Mouse (Mus musculus) cerebellum, adult (tissue): Measurements from ENCODE around the gene Evpl.

Experiments
- ATAC-seq: cut with Nextera tagmentation; 2 replicates; pipeline ENCODE4 v1.9.2; 2017; ENCODE audit warnings: mild to moderate bottlenecking, moderate library complexity, mixed read lengths; ENCODE audit not compliant: insufficient number of reproducible peaks, low FRiP score, low TSS enrichment

Evpl gene

DNA sequence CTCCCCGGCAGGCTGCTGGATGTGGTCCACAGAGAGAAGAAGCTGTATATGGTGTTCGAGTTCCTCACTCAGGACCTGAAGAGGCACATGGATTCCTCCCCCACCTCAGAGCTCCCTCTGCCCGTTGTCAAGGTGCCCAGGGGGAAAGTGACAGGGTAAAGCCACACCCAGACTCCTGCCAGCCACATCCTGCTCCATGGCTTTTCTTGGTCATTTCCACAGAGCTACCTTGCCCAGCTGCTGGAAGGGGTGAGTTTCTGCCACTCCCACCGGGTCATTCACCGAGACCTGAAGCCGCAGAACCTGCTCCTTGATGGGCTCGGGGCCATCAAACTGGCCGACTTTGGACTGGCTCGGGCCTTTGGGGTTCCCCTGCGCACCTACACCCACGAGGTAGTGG, 21.3 kb downstream of the Evpl start:
- ATAC-seq: no peak

DNA sequence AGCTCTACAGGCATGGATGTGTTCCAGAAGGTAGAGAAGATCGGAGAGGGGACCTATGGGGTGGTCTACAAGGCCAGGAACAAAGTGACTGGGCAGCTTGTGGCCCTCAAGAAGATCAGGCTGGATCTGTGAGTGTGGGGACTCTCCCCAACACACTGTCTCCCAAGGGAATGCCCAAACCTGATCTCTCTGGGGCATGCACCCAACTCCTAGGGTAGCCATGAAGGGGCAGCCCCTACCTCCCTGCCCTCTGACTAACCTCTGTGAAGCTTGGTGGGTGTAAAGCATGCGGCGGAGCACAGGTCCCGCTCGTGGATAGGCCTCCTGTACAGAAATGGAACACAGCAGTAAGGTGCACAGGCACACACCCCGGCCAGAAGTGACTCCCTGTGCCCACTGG, 21.9 kb downstream of the Evpl start:
- no peak for ATAC-seq

DNA sequence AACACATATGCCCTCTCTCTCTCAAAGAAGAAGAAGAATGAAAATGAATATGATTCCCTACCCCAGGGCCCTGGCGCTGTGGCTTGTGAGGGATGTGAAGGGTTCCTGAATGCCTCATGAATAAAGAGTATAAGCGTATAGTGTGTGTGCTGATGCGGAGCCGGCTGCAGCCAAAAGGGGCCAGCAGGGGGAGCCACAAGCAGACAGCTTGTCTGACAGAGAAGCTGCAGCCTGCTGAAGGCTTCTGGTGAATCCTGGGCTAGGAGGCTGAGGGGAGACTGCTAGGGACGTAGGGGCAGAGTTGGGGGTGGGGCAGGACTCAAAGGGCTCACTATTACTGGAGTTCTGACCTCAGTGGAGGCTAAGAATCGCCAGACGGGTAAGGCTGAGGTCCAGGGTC, 22.7 kb downstream of the Evpl start:
- no peak for ATAC-seq

DNA sequence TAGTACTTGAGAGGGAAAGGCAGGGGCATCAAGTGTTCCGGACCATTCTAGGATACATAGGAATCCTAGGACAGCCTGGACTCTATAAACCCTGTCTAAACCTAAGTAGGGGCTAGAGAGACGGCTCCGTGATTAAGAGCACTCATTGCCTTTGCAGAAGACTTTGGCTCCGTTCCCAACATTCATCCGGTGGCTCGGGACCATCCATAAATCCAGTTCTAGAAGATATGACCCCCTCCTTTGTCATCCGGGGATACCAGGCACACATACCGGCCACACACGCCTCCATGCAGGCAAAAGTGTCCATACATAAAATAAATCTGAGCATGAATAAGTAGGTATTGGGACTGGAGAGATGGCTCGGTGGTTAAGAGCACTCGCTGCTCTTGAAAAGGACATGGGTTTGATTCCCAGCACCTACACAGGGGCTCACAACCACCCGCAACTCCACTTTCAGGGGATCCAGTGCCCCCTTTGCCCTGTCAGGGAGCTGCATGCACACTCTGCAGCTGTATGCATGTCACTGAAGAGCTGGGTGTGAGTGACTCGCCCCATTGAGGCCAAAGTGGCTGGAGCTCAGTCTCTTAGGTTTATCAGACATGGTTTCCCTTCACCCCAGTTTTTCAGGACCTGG, 23.9 kb downstream of the Evpl start:
- no peak for ATAC-seq

DNA sequence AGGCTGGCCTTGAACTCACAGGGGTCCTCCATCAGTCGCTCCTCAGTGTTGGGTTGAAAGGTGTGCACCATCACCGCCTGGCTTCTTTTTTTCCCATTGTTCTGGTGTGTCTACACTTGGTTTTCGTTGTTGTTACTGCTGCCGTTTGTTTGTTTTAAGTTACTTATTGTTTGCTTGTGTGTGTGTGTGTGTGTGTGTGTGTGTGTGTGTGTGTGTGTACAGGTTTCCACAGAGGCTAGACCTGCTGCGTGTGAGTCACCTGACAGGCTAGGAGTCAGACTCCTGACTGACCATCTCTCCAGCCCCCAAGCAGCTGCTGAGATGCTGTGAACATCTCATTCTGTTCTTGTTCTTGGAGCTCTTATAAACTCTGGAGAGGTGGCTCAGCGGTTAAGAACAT, 25.0 kb downstream of the Evpl start:
- no peak for ATAC-seq

DNA sequence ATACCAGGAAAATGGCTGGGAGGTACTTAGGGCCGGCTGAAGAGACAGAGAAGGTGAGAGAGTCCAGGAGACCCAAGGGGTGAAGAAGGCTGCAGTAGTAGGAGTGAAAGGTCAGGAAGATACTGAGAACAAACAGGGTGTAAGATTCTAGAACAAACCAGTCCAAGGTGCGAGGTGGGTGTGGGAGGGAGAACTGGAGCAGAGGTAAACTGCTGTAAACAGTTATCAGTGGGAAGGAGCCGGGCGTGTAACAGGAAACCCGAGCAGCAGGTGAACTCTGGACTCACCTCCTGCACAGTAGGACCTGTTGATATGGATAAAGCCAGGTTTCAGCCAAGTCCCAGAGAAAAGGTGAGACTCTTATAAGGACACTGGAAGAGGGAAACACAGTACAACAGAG, 27.2 kb downstream of the Evpl start:
- no peak for ATAC-seq

DNA sequence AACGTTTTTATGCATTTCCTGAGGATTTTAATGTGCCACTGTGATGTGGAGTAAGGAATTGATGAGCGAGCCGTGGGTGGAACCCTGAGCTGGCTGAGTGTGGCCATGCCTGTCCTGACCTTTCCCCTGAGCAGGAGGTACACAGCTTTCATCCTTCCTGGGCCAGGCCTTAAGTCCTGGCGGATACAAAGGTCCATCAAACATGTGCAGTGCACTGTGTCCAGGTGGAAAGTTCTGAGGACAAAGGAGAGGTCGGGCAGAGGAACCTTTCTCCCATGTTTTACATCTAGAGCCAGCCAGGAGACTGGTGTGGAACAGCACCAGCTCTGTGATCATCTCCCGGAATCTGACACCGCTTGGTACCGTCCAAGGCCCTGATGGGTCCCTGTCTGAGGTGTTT, 28.6 kb downstream of the Evpl start:
- ATAC-seq: no peak

DNA sequence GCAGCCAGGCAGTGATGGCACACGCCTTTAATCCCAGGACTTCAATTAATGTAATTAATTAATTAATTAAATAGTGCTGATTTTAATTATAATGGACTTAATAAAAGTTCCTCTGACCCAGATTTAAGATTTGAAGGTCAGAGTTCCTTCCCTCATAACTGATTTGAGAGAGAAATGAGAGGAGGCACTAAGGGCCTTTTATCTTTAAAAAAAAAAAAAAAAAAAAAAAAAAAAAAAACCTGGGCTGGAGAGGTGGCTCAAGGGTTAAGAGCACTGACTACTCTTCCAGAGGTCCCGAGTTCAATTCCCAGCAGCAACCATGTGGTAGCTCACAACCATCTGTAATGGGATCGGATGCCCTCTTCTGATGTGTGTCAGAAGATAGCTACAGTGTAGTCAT, 29.2 kb downstream of the Evpl start:
- no peak for ATAC-seq

DNA sequence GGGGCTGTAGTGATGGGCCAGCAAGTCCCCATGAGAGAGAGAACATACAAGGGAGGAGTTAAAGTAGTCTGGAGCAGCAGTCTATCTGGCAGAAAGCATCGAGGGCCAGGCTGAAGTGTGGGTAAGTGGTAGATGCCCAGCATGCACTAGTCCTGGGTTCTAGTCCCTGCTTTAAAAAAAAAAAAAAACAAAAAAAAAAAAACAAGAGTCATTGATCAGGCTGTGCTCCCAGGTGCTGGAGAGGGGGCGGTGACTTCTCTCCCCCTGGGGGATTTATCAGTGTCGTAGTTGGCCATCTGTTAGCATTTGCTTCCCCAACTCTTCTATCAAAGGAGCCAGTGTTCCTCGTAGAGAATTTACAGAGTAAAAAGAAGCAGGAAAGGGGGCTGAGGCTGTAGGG, 31.2 kb downstream of the Evpl start:
- no peak for ATAC-seq

DNA sequence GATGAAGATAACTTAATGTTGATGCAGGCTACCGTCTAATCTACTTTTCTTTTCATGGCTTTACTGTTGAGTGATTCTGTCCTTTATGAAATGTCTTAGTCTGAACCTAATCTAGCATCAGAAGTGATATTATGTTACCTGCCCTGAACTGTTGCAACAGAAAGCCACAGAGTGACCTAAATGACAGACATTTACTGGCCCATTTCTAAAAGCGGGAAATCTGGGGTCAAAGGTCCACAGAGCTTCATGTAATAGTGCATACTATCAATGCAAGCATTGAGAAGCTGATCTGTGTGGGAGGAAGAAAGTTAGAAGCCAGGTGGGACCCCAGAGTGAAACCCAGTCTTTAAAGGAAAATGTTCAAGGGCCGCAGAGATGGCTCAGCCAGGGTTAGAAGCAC, 34.7 kb downstream of the Evpl start:
- no peak for ATAC-seq

DNA sequence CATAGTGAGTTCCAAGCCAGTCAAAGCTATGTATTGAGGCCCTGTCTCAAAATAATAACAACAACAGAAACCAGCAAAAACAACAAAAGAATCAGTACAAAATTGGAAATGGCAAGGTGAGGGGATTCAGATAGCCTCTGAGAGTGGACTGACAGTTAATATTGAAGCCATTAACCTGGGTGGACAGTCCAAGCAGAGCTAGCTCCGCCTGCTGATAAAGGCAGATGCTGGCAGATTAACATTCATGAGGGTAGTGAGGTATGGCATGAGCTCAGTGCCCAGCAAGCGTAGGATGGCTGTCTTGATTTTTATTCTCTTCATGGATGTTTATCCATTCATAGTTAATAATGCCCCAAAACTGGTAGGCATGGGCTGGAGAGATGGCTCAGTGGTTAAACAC, 36.7 kb downstream of the Evpl start:
- ATAC-seq: no peak

DNA sequence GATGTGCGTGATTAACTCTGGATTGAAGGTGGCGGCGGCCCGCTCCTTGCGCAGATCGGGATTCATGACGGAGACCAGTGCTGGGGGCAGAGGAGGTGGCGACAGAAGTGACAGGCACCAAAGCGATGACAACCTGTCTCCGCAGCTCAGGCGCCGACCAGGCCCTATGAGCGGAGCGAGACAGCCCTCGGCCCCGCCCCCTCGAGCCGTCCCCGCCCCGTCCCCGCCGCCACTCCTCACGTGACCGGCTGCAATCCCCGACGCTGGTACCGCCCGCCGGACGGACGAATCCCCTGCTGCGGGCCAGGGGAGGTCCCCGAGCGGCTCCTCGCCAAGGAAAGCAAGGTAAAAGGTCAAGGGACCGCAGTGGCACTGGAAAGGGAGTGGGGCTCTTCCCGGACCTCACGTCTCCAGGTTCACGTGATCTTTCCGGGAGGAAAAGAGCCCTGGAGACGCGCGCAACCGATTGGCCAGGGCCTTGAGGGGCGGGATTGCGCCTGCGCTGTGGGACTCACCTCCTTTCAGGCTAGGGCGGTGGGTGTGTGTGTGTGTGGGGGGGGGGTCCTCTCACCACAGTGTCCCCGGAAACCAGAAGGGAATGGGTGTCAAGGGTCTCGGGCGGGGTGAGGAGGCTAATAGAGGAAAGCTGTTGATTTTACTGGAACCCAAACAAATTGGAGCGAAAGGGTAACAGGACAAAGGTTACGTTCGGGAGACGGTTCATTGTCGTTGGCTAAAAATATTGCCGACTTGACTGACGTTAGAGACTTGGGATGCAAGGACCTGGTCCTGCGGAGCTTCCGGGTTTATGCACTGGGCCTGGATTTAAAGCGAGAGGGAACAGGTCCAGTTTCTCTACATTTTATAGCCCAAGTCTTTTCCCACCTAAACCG, 39.0 kb downstream of the Evpl start, which contains the start of the genes Ten1 and Acox1:
Gene Ten1, plus strand, starts transcription at position 217 of the 893 bp plus-strand sequence.
Gene Acox1, minus strand, starts transcription at position 407 of the 893 bp plus-strand sequence.
- peak; percentile 94 for ATAC-seq

DNA sequence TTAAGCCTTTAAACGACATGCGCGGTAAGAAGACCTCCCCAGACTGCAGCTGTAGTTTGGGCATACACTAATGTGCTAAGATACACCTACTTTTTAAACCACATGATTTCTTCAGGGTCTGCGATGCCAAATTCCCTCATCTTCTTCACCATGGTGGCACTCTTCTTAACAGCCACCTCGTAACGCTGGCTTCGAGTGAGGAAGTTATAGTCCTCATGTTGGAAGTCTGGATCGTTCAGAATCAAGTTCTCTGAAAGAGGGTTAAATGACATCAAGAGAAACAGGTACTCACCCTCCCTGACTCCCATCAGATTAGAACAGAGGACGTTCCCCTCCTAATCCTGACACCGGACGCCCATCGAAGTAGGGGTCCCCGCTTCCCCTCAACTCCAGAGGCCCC, 39.7 kb downstream of the Evpl start:
- ATAC-seq: peak; percentile 9; the same call in 1 of the 2 replicates

DNA sequence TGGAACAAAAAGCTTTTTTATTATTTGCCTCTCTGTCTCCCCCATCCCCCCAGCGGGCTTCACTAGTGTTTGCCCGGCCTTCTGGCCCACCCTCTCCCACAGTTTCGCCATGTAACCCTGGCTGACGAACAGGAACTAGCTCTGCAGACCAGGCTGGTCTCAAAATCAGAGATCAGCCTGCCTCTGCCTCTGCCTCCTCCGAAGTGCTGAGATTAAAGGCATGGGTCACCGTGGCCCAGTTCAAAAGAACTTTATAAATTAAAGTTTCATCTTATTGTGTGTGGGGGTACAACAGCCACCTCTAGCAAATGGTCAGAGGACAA, 40.3 kb downstream of the Evpl start:
- no peak for ATAC-seq

DNA sequence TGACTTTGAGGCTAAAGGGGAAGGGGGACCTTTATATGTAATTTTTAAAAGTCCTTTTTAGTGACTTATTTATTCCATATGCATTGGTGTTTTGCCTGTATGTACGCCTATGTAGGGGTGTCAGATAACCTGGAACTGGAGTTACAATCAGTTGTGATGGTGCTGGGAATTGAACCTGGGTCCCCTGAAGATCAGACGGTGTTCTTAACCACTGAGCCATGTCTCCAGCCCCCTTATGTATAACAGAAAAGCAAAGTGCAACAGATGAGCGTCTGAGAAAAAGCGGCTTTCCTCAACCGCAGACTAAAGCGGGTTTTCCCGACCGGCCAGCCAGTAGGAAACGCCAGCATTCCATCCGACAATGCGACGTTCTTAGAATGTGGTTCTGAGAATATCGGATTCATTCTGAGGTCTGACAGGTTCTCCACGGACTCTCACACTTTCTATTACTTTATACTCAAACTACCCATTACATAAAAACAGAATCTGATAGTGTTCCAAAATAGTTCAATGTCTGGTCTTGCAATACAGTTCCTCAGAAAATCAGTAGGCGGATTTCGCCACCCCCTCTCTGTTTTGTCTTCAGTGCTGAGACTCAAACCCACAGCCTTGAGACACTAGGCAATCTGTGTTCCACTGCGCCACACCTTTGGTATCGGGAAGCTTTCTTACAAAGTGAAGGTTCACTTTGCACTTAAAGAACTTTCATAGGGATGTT, 40.9 kb downstream of the Evpl start:
- ATAC-seq: no peak

DNA sequence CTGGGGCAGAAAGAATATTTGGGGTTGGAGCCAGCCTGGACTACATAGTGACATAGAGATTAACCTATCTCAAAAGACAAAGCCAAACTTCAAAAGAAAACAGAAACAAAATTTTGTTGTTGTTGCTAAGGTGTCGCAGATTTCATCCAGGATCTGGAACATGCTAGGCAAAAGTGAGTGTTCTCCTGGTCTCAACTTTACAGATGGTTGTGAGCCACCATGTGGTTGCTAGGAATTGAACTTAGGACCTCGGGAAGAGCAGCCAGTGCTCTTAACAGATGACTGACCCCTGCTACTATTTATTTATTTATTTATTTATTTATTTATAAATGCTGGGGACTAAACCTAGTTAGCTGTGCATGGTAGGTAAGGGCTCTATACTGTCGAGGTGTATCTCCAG, 41.5 kb downstream of the Evpl start:
- ATAC-seq: no peak

DNA sequence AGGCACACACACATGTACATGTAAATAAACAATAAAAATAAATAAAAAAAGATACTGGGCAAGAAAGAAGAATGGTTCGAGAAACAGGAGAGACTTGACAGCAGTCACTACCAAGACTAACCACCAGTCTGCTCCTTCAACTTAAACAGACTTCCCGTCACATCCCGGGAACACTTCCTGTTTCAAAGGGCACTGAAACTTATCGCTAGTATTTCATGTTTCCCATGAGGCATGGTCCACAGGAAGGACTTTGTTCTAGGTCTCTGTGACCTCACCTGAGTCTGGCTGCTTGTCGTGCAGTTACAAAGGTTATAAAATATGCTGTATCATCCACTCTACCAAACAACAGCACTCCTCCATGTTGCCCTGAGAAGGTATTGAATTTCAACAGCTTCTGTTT, 42.6 kb downstream of the Evpl start:
- no peak for ATAC-seq

DNA sequence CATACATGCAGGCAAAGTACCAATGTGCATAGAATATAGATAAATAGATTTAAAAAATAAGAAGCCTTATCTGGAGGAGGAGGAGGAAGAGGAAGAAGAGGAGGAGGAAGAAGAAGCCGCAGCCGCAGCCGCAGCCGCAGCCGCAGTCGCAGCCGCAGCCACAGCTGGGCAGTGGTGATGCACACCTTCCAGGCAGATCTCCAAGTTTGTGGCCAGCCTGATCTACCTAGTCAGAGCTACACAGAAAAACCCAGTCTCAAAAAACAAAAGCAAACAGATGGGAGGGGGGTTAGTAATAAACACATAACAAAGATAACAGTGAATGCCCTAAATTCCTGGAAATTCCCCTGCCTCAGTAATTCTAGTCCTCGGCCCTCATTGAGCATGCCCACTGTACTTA, 43.3 kb downstream of the Evpl start:
- no peak for ATAC-seq

DNA sequence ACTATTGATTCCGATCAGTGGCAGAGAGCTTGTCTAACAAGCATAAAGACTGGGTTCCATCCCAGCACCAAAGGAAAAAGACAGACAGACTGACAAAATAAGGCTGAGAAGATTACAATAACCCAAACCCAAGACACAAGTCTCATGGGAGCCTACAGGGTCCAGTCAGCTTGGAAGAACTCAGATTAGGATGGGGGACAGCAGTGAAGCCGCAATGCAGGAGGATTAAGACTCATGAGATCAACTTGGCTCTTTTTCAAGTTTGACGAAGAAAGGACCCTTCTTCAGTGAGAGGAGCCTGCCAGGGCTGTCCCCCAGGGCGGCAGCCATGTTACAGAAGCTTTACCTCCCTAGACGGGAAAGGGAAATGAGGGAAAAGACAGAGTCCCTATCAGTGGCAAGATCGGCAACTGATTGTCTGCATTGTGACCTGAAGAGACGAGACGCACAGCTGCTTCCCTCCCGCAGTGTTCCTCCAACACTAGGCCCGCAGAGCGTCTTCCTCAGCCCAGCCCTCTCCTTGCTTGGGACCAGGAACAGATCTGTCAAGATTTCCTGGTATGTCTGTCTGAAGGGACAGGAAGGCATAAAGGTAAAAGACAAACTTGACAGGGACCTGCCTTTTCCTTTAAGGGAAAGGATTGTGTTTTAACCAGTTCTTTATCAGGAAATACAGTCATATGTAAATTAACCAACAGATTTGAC, 50.5 kb downstream of the Evpl start:
- no peak for ATAC-seq

DNA sequence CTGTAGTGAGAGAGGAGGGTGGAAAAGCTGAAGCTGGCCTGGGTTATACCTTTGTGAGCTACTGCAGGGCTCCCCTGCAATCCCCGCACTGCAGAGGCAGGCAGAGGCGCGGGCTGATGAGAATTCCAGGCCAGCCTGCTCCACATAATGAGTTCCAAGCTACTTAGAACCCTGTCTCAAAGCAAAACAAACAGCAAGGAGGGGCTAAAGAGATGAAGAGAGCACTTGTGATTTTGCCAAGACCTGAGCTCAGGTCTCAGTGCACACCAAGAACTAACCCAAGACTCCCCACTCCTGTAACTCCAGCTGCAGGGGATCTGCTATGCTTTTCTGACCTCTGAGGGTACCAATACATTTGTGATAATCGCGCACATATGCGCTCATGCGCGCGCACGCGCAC, 51.5 kb downstream of the Evpl start:
- no peak for ATAC-seq

DNA sequence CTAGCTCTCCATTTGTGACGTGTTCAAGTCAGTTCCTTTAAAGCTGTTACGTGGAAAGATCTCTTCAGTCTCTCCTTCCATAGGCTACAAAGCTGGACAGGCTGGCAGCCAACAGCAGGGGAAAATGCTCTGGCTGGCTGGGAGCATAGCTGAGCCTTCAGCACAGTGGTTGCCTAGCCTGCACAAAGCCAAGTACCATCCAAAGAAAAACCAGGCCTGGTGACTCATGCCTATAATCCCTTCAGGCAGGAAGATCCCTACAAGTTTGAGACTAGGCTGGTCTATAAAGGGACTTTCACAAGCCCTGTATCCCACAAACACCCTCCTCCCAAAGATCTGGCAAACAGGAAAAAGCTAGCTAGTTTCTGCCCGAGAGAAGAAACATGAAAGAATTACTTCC, 52.0 kb downstream of the Evpl start:
- no peak for ATAC-seq
